Mouse (Mus musculus): ENCODE measurements around the gene Mad1l1. TPM values are rescaled to one million over a fixed set of nuclear protein-coding genes. Genes with fewer than 3 reads are reported as not detected.

The Mad1l1 gene
- polyA plus RNA-seq, 1 experiment from 2014 or later, result 27.2 TPM

- Histone ChIP-seq H3K4me2 (ENCODE audit: low read depth, low read length) (no peak overlapping the region), H3K9ac (replicated peaks; ENCODE audit: low read depth, low read length) (no peak overlapping the region), H3K4me1 (ENCODE audit: control insufficient read depth, insufficient read depth, low read length) (peaks cover 6% of the 10 kb centered on the region), H3K4me3 (ENCODE audit: low read depth, low read length) (no peak overlapping the region), H3K27ac (ENCODE audit: low read depth, low read length) (no peak overlapping the region), H3K27me3 (ENCODE audit: control insufficient read depth, insufficient read depth, low read length) (no peaks in the 10 kb centered on the region), H3K9me3 (ENCODE audit: control insufficient read depth, low read length) (no peaks in the 10 kb centered on the region), H3K36me3 (ENCODE audit: control insufficient read depth, insufficient read depth, low read length) (no peaks in the 10 kb centered on the region)
- no peak for ATAC-seq (ENCODE audit: low read depth)
- WGBS, result 76% methylated on average over 7 of the region's 7 CpGs
Observed at GRCm38 (mm10) chr5:140018780-140019179, 302.6 kb downstream of the Mad1l1 start.

DNA sequence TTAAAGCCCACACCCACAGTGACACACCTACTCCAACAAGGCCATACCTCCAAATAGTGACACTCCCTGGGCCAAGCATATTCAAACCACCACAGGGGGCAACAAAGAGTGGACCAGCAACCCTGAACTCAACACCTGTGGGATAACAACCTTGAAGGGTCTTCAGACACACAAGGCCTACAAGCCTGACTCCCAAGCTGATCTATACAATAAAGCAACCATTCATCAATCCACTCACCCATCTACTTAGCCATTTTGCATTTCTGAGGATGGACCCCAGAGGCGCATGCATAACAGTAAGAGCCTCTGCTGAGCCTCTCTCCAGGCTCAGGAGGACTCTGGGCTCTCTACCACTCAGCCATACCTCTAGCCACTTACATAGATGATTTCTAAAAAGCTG lies 304.5 kb downstream of the Mad1l1 start:
- no peaks in the 10 kb centered on the region for H3K27me3 ChIP-seq (ENCODE audit: control insufficient read depth, insufficient read depth, low read length)
- no peak for ATAC-seq (ENCODE audit: low read depth)
- no peaks in the 10 kb centered on the region for H3K9me3 ChIP-seq (ENCODE audit: control insufficient read depth, low read length)
- no peaks in the 10 kb centered on the region for H3K36me3 ChIP-seq (ENCODE audit: control insufficient read depth, insufficient read depth, low read length)
- 100% methylated on average over 1 of the region's 1 CpGs for WGBS
- H3K9ac ChIP-seq (replicated peaks; ENCODE audit: low read depth, low read length), result no peak overlapping the region
- H3K27ac ChIP-seq (ENCODE audit: low read depth, low read length), result no peak overlapping the region
- H3K4me2 ChIP-seq (ENCODE audit: low read depth, low read length), result no peak overlapping the region
- peaks cover 3% of the 10 kb centered on the region; the same call in 1 of the 2 replicates for H3K4me1 ChIP-seq (ENCODE audit: control insufficient read depth, insufficient read depth, low read length)
- no peak overlapping the region for H3K4me3 ChIP-seq (ENCODE audit: low read depth, low read length)

DNA sequence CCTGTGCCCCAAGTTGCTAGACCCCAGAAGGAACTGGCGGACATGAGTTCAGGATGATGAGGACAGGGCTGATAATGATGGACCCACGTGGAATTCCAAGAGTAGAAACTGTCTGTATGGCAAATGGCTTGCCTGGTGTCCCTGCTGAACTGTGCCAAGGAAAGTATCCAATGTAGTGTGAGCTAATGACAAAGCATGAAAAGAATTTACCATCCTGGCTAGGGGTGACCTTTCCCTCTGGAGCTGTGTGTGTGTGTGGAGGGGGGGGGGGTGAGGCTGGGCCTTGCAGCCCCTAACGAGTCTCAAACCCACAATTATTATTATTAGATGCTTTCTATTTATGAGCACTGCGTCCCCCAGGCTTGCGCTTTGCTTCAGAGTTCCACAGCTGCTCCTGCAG lies 307.7 kb downstream of the Mad1l1 start:
- Histone ChIP-seq H3K9ac (replicated peaks; ENCODE audit: low read depth, low read length) (no peak overlapping the region), H3K27me3 (ENCODE audit: control insufficient read depth, insufficient read depth, low read length) (no peaks in the 10 kb centered on the region), H3K4me3 (ENCODE audit: low read depth, low read length) (no peak overlapping the region), H3K4me2 (ENCODE audit: low read depth, low read length) (no peak overlapping the region), H3K27ac (ENCODE audit: low read depth, low read length) (no peak overlapping the region), H3K36me3 (ENCODE audit: control insufficient read depth, insufficient read depth, low read length) (no peaks in the 10 kb centered on the region), H3K4me1 (ENCODE audit: control insufficient read depth, insufficient read depth, low read length) (peaks cover 3% of the 10 kb centered on the region; the same call in 1 of the 2 replicates), H3K9me3 (ENCODE audit: control insufficient read depth, low read length) (no peaks in the 10 kb centered on the region)
- WGBS, result 69% methylated on average over 5 of the region's 5 CpGs
- ATAC-seq (ENCODE audit: low read depth), result no peak

DNA sequence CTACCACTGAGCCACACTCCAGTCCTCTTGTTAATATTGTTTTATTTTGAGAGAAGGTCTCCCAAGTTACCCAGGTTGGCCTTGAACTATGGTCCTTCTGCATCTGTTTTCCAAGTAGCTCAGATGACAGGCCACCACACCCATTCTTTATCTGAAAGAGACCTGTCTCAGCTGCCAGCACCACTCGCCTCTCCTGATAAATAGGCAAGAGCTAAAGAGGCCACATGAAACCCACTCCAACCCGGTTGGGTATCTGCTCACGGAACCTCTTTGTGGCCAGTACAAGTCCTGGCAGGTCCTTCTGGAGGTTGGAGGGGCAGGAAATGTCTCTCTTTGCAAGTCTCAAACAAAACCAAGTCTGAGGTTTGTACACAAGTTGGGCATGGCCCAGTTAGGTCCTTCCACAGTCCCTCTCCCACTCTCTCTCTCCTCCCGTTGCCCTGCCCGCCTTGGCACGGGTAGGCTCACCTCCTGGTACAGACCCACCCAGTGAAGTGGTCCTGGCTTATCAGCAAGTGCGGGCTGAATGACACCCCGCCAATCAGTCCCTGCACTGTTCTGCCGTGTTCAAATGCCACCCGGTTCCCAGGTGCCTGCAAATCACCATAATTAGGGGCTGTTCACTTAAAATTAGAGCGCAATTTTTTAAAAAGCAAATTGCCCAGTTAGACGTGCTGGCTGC lies 308.9 kb downstream of the Mad1l1 start:
- Histone ChIP-seq H3K4me3 (ENCODE audit: low read depth, low read length) (no peak overlapping the region), H3K27me3 (ENCODE audit: control insufficient read depth, insufficient read depth, low read length) (no peaks in the 10 kb centered on the region), H3K9ac (replicated peaks; ENCODE audit: low read depth, low read length) (no peak overlapping the region), H3K9me3 (ENCODE audit: control insufficient read depth, low read length) (no peaks in the 10 kb centered on the region), H3K4me1 (ENCODE audit: control insufficient read depth, insufficient read depth, low read length) (peaks cover 7% of the 10 kb centered on the region; the same call in 1 of the 2 replicates), H3K36me3 (ENCODE audit: control insufficient read depth, insufficient read depth, low read length) (no peaks in the 10 kb centered on the region), H3K4me2 (ENCODE audit: low read depth, low read length) (no peak overlapping the region), H3K27ac (ENCODE audit: low read depth, low read length) (no peak overlapping the region)
- 76% methylated on average over 12 of the region's 12 CpGs for WGBS
- no peak for ATAC-seq (ENCODE audit: low read depth)

- Histone ChIP-seq H3K27me3 (ENCODE audit: control insufficient read depth, insufficient read depth, low read length) (no peaks in the 10 kb centered on the region), H3K4me1 (ENCODE audit: control insufficient read depth, insufficient read depth, low read length) (peaks cover 7% of the 10 kb centered on the region; the same call in 1 of the 2 replicates), H3K9me3 (ENCODE audit: control insufficient read depth, low read length) (no peaks in the 10 kb centered on the region), H3K36me3 (ENCODE audit: control insufficient read depth, insufficient read depth, low read length) (no peaks in the 10 kb centered on the region), H3K9ac (replicated peaks; ENCODE audit: low read depth, low read length) (no peak overlapping the region), H3K4me2 (ENCODE audit: low read depth, low read length) (no peak overlapping the region), H3K27ac (ENCODE audit: low read depth, low read length) (no peak overlapping the region), H3K4me3 (ENCODE audit: low read depth, low read length) (no peak overlapping the region)
- WGBS, result 79% methylated on average over 3 of the region's 3 CpGs
- ATAC-seq (ENCODE audit: low read depth), result no peak
Observed at GRCm38 (mm10) chr5:140010405-140010804, 310.9 kb downstream of the Mad1l1 start.

- no peak overlapping the region for H3K9ac ChIP-seq (replicated peaks; ENCODE audit: low read depth, low read length)
- no peak for ATAC-seq (ENCODE audit: low read depth)
- peaks cover 7% of the 10 kb centered on the region; the same call in 1 of the 2 replicates for H3K4me1 ChIP-seq (ENCODE audit: control insufficient read depth, insufficient read depth, low read length)
- H3K36me3 ChIP-seq (ENCODE audit: control insufficient read depth, insufficient read depth, low read length), result no peaks in the 10 kb centered on the region
- no peak overlapping the region for H3K27ac ChIP-seq (ENCODE audit: low read depth, low read length)
- no peak overlapping the region for H3K4me2 ChIP-seq (ENCODE audit: low read depth, low read length)
- H3K4me3 ChIP-seq (ENCODE audit: low read depth, low read length), result no peak overlapping the region
- WGBS, result 86% methylated on average over 7 of the region's 7 CpGs
- no peaks in the 10 kb centered on the region for H3K27me3 ChIP-seq (ENCODE audit: control insufficient read depth, insufficient read depth, low read length)
- H3K9me3 ChIP-seq (ENCODE audit: control insufficient read depth, low read length), result no peaks in the 10 kb centered on the region
Observed at GRCm38 (mm10) chr5:140009083-140009655, 312.2 kb downstream of the Mad1l1 start.

- Histone ChIP-seq H3K4me2 (ENCODE audit: low read depth, low read length) (no peak overlapping the region), H3K27me3 (ENCODE audit: control insufficient read depth, insufficient read depth, low read length) (no peaks in the 10 kb centered on the region), H3K9me3 (ENCODE audit: control insufficient read depth, low read length) (no peaks in the 10 kb centered on the region), H3K27ac (ENCODE audit: low read depth, low read length) (no peak overlapping the region), H3K4me1 (ENCODE audit: control insufficient read depth, insufficient read depth, low read length) (peaks cover 4% of the 10 kb centered on the region; the same call in 1 of the 2 replicates), H3K9ac (replicated peaks; ENCODE audit: low read depth, low read length) (no peak overlapping the region), H3K36me3 (ENCODE audit: control insufficient read depth, insufficient read depth, low read length) (no peaks in the 10 kb centered on the region), H3K4me3 (ENCODE audit: low read depth, low read length) (no peak overlapping the region)
- 81% methylated on average over 5 of the region's 5 CpGs for WGBS
- no peak for ATAC-seq (ENCODE audit: low read depth)
Observed at GRCm38 (mm10) chr5:140008523-140008806, 312.9 kb downstream of the Mad1l1 start.

DNA sequence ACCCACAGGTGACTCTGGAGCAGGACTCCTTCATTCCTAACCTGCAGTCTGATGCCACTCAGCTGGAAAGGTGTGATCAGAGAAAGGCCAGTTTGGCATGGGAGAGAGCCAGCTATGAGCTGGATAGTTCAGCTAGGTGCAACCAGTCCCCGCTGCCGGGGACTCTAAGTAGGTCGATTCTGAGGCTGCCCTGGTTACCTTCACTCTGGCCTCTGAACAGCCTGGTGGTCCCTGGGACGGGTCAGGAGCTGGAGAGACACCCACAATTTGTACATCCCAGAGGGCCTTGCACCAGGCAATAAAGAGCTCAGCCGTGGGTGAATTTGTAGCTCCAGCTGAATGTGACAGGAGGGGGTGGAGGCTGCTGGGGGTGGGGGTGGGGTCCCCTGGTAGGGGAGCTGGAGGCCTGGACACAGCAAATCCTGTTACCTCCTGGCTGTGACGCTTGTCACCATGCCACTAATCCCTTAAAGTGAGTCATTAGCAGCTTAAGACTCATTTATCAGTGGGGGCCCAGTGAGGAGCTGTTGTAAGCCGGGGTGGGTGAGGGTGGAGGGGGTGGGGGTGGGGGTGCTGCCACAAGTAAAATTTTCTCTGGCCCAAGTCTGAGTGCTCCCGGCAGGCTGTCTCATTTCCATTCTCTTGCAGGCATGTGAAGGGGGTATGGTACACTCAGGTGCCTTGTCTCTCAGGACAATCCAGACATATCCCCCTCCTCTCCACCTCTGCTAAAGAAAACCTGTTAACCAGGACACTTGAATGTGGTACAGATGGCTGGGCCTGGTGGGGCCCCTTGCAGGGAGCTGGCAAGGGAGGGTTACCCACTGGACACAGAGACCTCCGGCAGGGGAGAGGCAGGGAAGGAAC lies 313.5 kb downstream of the Mad1l1 start:
- ATAC-seq (ENCODE audit: low read depth), result no peak
- Histone ChIP-seq H3K4me3 (ENCODE audit: low read depth, low read length) (no peak overlapping the region), H3K27ac (ENCODE audit: low read depth, low read length) (no peak overlapping the region), H3K4me2 (ENCODE audit: low read depth, low read length) (no peak overlapping the region), H3K27me3 (ENCODE audit: control insufficient read depth, insufficient read depth, low read length) (no peaks in the 10 kb centered on the region), H3K9me3 (ENCODE audit: control insufficient read depth, low read length) (no peaks in the 10 kb centered on the region), H3K4me1 (ENCODE audit: control insufficient read depth, insufficient read depth, low read length) (0 out of 2 replicates have a peak, but pooled peaks cover 4% of the 10 kb centered on the region), H3K9ac (replicated peaks; ENCODE audit: low read depth, low read length) (no peak overlapping the region), H3K36me3 (ENCODE audit: control insufficient read depth, insufficient read depth, low read length) (no peaks in the 10 kb centered on the region)
- 44% methylated on average over 9 of the region's 9 CpGs for WGBS

DNA sequence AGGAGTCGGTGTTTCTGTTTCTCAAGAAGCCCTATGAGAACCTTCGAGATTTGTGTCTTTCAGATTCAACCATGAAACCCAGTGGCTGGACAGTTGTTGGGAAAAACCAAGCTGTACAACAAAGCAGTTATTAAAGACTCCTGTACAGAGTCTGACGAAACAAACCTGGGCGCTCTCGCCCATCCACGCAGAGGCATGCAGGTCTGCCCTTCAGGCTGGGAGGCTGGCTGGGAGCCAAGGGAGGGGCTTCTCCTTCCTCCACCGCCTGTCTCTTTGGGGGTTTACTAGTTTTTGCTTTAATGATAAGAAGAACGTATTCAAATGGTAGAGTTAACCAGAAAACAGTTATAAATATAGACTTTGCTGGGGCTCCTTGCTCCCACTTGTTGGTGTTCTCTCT lies 314.5 kb downstream of the Mad1l1 start:
- Histone ChIP-seq H3K36me3 (ENCODE audit: control insufficient read depth, insufficient read depth, low read length) (no peaks in the 10 kb centered on the region), H3K4me3 (ENCODE audit: low read depth, low read length) (no peak overlapping the region), H3K9me3 (ENCODE audit: control insufficient read depth, low read length) (no peaks in the 10 kb centered on the region), H3K4me1 (ENCODE audit: control insufficient read depth, insufficient read depth, low read length) (0 out of 2 replicates have a peak, but pooled peaks cover 4% of the 10 kb centered on the region), H3K27me3 (ENCODE audit: control insufficient read depth, insufficient read depth, low read length) (no peaks in the 10 kb centered on the region), H3K4me2 (ENCODE audit: low read depth, low read length) (no peak overlapping the region), H3K9ac (replicated peaks; ENCODE audit: low read depth, low read length) (no peak overlapping the region), H3K27ac (ENCODE audit: low read depth, low read length) (no peak overlapping the region)
- ATAC-seq (ENCODE audit: low read depth), result no peak
- WGBS, result 76% methylated on average over 8 of the region's 8 CpGs

Measured in neural tube, embryonic 14.5 days (tissue).